Mouse (Mus musculus) lung, postnatal 0 days (tissue): Measurements from ENCODE around the gene Acvr1.

Source experiments
- CTCF ChIP-seq: IDR thresholded peaks from 2 replicates; pipeline ENCODE4 v1.5.1; 2016; ENCODE audit warnings: antibody characterized with exemption, mild to moderate bottlenecking
- EP300 ChIP-seq: IDR thresholded peaks from 2 replicates; pipeline ENCODE4 v1.6.1; 2016; ENCODE audit warnings: antibody characterized with exemption, mild to moderate bottlenecking, control low read depth

- TF ChIP-seq CTCF (no peak), EP300 (no peak)
Measured at GRCm38 (mm10) chr2:58552296-58552695, 14.7 kb downstream of the Acvr1 start.
